Mouse (Mus musculus) brain, adult 2 months (tissue): ENCODE results near the gene Atp8a2.

ENCODE experiments used
- DNase-seq: peaks from one replicate; pipeline ENCODE4 v3.0.0; 2011; ENCODE audit warnings: low read depth, low spot score

Gene Atp8a2

DNA sequence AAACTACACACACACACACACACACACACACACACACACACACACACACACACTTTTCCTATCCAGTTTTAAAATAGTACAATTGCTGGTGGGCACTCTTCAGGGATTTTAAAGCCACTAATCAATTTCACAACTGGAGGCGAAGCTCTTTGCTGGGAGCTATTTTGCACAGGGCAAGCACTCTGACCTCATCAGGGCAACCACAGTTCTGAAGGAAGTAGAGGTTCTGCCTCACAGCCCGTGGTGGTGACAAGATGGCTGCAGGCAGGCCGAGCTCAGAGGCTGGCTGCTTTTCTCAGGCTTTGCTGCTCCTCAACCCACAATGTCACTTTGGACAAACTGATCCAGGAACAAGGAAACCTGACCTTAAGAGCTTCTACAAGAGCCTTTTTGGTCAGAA lies 590.0 kb downstream of the Atp8a2 start:
- no peak for DNase-seq

DNA sequence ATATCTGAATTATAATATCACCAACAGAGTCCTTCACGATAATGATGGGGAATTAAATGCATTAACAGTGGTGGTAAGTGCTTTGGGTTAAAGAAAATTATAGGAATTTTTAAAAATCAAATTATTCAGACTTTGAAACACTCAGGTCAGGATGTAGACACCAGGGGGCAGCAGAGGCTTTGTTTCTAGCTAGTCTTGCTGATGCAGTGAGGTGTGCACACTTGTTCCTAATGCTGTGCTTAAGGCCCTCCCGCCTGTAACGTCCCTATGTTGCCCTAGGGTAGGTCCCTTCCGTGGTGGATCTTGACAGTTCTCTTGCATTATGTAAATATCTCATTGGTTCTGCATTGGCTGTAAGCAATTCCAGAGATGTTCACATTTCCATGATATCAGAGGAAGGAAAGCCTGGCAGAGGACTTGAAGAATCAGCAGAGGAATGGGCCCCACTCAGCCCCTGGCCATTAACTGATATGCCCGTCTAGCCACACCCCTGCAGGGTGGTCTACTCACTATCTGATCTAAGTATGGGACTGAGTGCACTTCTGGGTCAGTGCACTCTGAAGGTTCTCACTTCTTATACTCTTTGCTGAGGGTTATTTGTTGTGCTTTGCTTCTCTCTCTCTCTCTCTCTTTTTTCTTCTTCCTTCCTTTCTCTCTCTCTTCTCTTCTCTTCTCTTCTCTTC lies 591.2 kb downstream of the Atp8a2 start:
- DNase-seq: peak; percentile 79

DNA sequence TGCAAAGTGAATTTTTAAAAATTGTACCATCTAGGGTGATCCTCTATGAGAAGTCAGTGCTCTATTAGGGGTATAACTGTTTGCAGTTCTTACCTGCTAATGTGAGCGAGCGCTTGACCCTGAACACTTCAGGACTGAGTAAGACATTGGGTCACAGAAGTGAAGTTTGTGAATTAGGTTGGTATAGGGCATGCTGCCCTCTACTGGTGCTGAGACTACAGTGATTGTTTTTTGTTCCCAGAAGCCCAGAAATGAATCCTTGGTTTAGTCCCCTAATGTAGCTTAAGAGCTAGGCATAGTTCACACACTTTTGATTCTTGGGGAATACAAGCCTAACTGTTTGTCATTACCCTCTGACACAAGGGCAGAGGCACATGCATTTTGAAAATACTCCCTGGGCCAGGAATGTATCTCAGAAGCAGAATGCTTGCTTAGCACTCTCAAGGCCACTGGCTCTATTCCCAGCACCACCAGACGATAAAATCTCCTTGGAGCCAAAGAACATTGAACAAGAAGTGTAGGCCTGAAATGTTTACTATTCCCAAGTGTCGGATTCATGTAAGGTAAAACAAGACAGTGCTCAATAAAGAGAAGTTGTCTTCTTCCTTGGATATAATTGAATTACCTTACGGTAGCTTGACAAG lies 592.9 kb downstream of the Atp8a2 start:
- DNase-seq: peak; percentile 49

DNA sequence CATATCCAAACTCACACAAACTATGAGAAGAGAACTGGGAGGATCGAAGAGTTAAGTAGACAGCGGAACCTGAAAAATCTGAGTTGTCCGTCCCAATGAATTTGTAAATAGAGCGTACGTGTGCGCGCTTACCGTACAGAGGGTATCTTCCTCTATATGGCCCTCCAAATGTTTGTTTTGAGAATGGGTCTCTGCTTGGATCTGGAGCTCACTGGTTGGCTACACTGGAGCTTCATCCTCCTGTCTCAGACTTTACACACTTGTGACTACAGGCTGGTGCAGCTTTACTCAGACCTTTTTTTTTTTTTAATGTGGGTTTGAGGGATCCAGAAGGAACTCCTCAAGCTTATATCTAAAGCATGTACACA lies 598.7 kb downstream of the Atp8a2 start:
- no peak for DNase-seq

DNA sequence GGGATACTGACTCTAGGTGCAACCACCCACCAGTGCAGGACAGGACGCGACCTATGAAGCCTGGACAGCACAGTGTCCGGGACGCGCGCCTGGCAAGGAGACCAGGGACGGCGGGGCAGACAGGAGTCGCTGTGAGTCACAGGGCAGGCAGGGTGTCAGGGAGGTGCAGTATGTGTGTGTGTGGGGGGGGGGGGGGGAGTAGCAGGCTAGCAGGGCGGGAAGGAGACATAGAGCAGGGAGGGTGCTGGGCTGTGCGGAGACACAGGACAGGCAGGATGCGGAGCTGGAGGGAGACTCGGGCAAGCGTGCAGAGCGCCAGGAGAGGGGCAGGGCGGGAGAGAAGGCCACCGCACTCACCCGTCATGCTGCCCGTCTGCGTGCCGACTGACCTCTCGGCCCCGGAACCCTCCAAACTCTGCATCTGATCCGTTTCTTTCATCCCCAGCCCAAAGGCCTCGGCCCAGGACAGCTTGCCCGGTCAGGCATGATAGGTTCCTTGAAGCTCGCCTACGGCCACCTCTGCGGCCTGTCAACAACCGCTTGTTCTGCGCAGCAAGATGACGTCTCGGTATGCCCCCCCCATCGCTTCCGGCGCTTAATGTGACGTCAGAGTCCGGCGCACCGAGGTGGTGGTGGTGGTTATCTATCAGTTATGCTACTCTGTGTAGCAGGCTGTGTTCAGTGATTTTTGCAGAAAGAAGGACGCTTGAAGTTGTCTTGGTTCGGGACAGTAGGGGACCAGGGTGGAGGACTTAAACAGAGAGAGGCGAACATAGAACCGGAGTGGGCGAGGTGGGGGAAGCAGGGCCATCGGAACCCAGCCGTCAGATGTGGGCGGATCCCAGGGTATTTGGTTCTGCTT lies 599.4 kb downstream of the Atp8a2 start, which contains the start of gene Cdadc1:
TSS of gene Cdadc1 (minus strand) at position 562 of the 862 bp plus-strand sequence.
- DNase-seq: peak; percentile 96

DNA sequence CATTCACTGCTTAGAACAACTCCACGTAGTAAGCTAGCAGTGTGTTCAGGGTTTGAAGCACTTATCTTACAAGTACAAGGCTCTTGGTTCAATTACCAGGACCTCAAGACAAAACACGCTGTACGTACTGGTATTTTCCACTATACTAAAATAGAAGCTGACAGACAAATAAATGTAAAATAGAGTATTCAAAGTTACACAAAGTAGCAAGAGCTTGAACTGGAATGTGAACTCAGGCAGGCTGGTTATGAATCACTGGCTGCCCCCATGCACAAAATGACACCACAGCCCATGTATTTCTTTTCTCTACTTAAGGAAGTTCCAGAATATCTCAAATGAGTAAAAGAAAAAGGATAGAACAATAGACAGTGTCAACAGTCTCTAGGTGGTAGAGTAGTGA lies 602.0 kb downstream of the Atp8a2 start:
- no peak for DNase-seq

DNA sequence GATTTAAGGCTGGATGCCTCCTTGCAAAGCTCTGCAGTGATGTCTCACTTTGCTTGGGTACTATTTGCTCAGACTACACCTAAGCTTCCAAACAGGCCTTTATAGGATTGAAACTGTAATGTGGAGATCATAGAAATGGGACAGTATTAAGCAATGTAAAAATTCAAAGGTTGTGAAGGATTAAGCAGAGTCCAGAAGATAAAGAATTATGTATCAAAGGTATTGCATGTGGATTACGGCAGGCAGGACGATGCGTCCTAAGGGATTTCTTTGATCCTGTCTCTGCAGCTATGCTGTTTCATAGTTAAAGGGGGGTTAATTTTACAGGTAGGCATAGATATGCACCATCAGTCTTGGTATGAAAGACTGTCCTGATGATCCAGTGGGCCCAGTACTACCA lies 604.4 kb downstream of the Atp8a2 start:
- no peak for DNase-seq

DNA sequence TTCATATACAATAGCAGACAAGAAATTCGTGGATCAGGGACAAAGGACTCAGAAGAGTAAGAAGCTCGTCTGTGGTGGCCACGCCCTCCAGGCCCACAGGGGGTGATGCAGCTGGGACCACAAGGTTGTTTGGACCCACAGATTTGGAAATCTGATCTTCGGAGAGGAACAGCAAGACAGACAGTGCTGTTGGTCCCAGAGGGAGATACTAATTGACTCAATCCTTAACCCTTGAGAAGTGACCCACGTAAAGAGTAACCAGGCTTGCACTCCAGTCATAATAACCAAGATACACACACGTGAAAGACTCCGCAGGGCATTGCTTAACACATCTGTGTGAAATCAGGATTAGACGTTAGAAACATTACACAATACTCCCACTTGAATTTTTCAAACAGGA lies 605.1 kb downstream of the Atp8a2 start:
- no peak for DNase-seq

DNA sequence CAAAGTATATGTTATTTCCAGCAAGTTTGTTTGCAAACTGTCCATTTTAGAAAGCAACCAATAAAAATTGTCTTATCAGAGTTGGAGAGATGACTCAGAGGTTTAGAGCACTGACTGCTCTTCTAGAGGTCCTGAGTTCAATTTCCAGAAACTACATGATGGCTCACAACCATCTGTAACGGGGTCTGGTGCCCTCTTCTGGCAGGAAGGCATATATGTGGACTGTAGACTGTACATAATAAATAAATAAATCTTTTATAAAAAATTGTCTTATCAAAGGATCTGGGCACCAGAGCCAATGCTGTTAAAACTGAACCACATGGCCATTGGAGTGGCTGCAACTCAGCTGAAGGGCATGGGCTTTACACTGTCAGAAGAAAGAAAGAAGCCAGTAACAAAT lies 606.4 kb downstream of the Atp8a2 start:
- DNase-seq: peak; percentile 52
